Mouse (Mus musculus): Measurements from ENCODE around the gene Fastk. TPM values are rescaled to one million over a fixed set of nuclear protein-coding genes. Genes with fewer than 3 reads are reported as not detected.

Fastk gene
- total RNA-seq, 2 experiments from 2014 or later = 127 to 130 TPM

- DNase-seq (ENCODE audit: low spot score in 2 of 2) = peak; percentile 68 to 71
- Histone ChIP-seq H3K4me3 (peak overlapping the region; percentile 51), H3K27ac (peak overlapping the region; percentile 58; the same call in 1 of the 2 replicates)
- peak; percentile 68 for TF ChIP-seq CTCF (conservative IDR thresholded peaks at IDR 0.05)
Observed at GRCm38 (mm10) chr5:24474723-24475261, 29.7 kb upstream of the Fastk start.

GRCm38 (mm10) chr5:24474025-24474722 lies 29.1 kb upstream of the Fastk start:
- no peak for TF ChIP-seq CTCF (conservative IDR thresholded peaks at IDR 0.05)
- Histone ChIP-seq H3K4me3 (peak overlapping the region; percentile 51), H3K27ac (peak overlapping the region; percentile 58; the same call in 1 of the 2 replicates)
- DNase-seq (ENCODE audit: low spot score in 2 of 2) = no peak

DNA sequence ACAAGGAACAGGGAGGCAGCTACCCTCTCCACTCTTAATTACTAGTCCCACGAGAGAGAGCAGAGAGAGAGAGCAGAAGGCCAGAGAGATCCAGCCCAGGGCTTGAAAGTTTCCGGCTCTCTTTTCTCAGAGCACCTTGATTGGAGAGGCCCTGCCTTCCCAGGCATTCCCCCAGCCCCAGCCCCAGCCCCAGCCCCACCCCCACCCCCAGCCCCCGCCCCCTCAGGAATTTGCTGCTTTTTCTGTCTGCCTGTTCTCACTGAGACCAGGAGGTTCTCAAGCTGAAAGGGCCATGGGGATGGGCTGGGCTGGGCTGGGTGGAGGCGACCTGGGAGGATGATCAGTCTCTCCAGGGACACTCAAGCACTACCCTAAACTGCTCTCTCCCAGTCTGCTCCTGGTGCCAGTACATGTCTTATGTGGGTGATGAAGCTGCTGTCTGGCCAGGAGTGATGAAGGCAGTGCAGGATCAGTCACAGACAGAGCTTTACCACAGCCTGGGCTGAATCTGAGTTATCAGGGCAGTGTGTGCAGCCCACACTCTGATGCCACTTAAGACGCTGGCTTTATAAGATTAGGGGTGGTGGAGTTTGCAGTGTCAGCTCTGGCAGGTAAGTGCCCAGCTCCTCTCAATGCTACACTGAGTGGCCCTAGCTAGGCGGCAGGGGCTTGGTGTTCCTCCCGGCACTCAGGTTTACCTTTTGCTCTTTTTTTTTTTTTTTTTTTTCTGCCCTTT lies 28.0 kb upstream of the Fastk start:
- Histone ChIP-seq H3K27ac (no peak overlapping the region), H3K4me3 (no peak overlapping the region)
- no peak for TF ChIP-seq CTCF (conservative IDR thresholded peaks at IDR 0.05)
- no peak for DNase-seq (ENCODE audit: low spot score in 2 of 2)

DNA sequence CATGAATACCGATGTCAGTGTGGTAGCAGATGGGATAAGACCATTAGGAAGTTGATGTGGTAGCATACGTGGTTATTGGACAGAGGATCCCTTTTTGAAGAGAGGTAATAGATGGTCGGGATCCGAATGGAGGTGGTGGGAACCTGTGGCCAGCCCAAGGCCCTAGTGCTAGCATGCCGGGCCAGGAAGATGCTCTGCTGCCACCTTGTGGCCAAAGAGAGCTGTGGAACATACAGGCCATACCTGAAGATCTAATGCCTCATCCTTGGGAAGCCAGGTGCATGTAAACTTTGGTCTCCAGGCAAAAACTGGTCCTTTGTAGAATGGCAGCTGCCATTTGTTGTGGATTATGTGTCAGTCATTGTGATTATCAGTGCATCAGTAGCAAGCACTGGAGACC lies 25.5 kb upstream of the Fastk start:
- peak; percentile 44 to 73 for DNase-seq (ENCODE audit: low spot score in 2 of 2)
- TF ChIP-seq CTCF (conservative IDR thresholded peaks at IDR 0.05) = peak; percentile 95
- Histone ChIP-seq H3K4me3 (no peak overlapping the region), H3K27ac (no peak overlapping the region)

DNA sequence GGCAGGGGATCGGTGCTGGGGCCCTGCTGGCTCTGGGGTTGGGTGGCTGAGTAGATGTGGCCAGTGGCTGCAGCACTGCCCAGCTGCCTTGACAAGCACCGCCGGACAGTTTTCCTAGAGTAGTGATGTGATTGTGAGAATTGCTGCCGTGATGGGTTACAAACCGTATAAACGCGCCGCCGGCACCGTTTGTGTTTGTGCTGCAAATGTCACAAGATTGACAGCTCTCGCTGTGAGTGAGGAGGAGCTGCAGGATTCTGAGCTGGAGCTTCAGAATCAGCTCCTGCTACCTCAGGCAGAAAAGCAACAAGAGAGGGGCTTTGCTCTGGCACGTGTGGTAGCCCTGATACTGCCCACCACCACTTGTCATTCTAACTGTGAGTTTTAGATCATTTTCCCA lies 21.7 kb upstream of the Fastk start:
- no peak for TF ChIP-seq CTCF (conservative IDR thresholded peaks at IDR 0.05)
- Histone ChIP-seq H3K4me3 (no peak overlapping the region), H3K27ac (peak overlapping the region; percentile 60)
- no peak for DNase-seq (ENCODE audit: low spot score in 2 of 2)

GRCm38 (mm10) chr5:24455613-24456012 lies 10.5 kb upstream of the Fastk start:
- DNase-seq (ENCODE audit: low spot score in 2 of 2) = no peak
- 0 out of 2 replicates have a peak overlapping the region, but pooled peaks have one; percentile 23 for H3K27ac ChIP-seq
- no peak for TF ChIP-seq CTCF (conservative IDR thresholded peaks at IDR 0.05)
- H3K4me3 ChIP-seq = peak overlapping the region; percentile 27

GRCm38 (mm10) chr5:24455076-24455475 lies 10.0 kb upstream of the Fastk start:
- DNase-seq (ENCODE audit: low spot score in 2 of 2) = no peak
- no peak for TF ChIP-seq CTCF (conservative IDR thresholded peaks at IDR 0.05)
- peak overlapping the region; percentile 27 for H3K4me3 ChIP-seq
- H3K27ac ChIP-seq = 0 out of 2 replicates have a peak overlapping the region, but pooled peaks have one; percentile 23

- Histone ChIP-seq H3K27ac (peak overlapping the region; percentile 94), H3K4me3 (peak overlapping the region; percentile 91)
- TF ChIP-seq CTCF (conservative IDR thresholded peaks at IDR 0.05) = no peak
- no peak for DNase-seq (ENCODE audit: low spot score in 2 of 2)
Observed at GRCm38 (mm10) chr5:24453985-24454303, 8.9 kb upstream of the Fastk start.

DNA sequence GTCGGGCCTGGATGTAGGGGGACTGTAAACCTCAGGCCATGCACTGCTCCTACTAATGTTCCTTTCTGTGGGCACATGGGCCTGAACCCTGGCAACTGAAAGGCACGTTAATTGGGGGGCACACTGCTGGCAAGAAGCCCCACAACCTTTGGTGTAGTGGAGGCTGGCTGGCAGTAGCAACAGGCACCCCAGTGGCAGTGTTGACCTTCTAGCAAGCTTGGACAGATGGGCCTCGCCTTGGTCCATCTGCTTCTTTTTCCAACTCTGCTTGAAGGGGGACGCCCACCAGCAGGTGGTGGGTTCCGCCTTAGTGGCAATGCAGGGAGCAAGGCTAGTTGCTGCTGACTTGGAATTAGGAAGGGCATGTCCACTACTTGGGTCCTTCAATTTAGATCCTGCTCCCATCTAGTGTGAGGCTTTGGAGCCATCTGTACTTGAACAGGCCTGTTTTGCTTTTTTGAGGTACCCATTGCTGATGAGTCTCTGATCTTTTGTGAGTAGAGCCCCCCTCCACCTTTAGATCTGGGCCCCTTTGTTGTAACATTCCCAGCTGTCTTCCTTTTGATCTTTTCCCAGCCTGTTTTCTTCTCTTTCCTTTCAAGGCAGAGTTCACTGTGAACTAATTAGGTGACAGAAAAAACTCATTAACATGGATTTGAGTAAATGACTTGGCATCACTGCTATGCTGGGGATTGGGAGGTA lies 8.3 kb upstream of the Fastk start:
- DNase-seq (ENCODE audit: low spot score in 2 of 2) = no peak
- peak overlapping the region; percentile 94 for H3K27ac ChIP-seq
- no peak for TF ChIP-seq CTCF (conservative IDR thresholded peaks at IDR 0.05)
- H3K4me3 ChIP-seq = peak overlapping the region; percentile 91

- peak overlapping the region; percentile 91 for H3K4me3 ChIP-seq
- H3K27ac ChIP-seq = peak overlapping the region; percentile 94
- TF ChIP-seq CTCF (conservative IDR thresholded peaks at IDR 0.05) = no peak; the same call in 1 of the 2 replicates
- DNase-seq (ENCODE audit: low spot score in 2 of 2) = peak in 1 of 2 experiments; percentile 45
Observed at GRCm38 (mm10) chr5:24452691-24453233, 7.7 kb upstream of the Fastk start.

- no peak for DNase-seq (ENCODE audit: low spot score in 2 of 2)
- peak within 1 kb of the TSS; percentile 96 for H3K27ac ChIP-seq
- peak within 1 kb of the TSS; percentile 91 for H3K4me3 ChIP-seq
- no peak for TF ChIP-seq CTCF (conservative IDR thresholded peaks at IDR 0.05)
Observed at GRCm38 (mm10) chr5:24452030-24452690, 7.1 kb upstream of the Fastk start, which contains the start of gene Agap3. TSS of gene Agap3 (plus strand) at chr5:24452177.

All from layer of hippocampus, adult 2 months (tissue).